Mouse (Mus musculus): ENCODE measurements around the gene Nr4a1.

The Nr4a1 gene

GRCm38 (mm10) chr15:101316913-101317813 lies 63.1 kb downstream of the Nr4a1 start:
- DNase-seq = peak in 1 of 2 experiments; percentile 7

GRCm38 (mm10) chr15:101317814-101318500 lies 63.9 kb downstream of the Nr4a1 start:
- no peak for DNase-seq

GRCm38 (mm10) chr15:101318889-101319765 lies 65.1 kb downstream of the Nr4a1 start:
- DNase-seq = peak in 1 of 2 experiments; percentile 26

GRCm38 (mm10) chr15:101320010-101320617 lies 66.0 kb downstream of the Nr4a1 start:
- DNase-seq = no peak

GRCm38 (mm10) chr15:101320618-101321041 lies 66.6 kb downstream of the Nr4a1 start:
- no peak for DNase-seq

- DNase-seq = no peak
Observed at GRCm38 (mm10) chr15:101321126-101321525, 67.1 kb downstream of the Nr4a1 start.

- no peak for DNase-seq
Observed at GRCm38 (mm10) chr15:101322106-101322505, 68.0 kb downstream of the Nr4a1 start.

- DNase-seq = no peak
Observed at GRCm38 (mm10) chr15:101322640-101323039, 68.6 kb downstream of the Nr4a1 start.

- no peak for DNase-seq
Observed at GRCm38 (mm10) chr15:101323511-101323910, 69.4 kb downstream of the Nr4a1 start.

All from spleen, adult 18-20 months (tissue).